Mouse (Mus musculus) kidney, postnatal 0 days (tissue): ENCODE measurements at regions not wholly inside any gene's neighbourhood (a gene's known extent, or its start where the extent isn't known, plus 50 kb on each side); places are given as distances from the start of the nearest gene placed in this dataset.

Experiments used
- ATAC-seq: fragments of 200-750 bp; cut with Nextera tagmentation; replicated peaks from 2 replicates; pipeline ENCODE4 v1.8.0; 2017; ENCODE audit warnings: low read depth, moderate number of reproducible peaks, moderate TSS enrichment, moderate library complexity; ENCODE audit not compliant: low FRiP score
- DNase-seq: peaks from one replicate; pipeline ENCODE4 v3.0.0-alpha.2; 2016; ENCODE audit warnings: low spot score
- H3K27ac ChIP-seq: fragments of 300-500 bp; sonication (generic); 2 replicates; pipeline ENCODE4 v1.5.1; 2014; ENCODE audit warnings: mild to moderate bottlenecking
- H3K27me3 ChIP-seq: fragments of 300-500 bp; sonication (generic); 2 replicates; pipeline ENCODE4 v1.6.1; 2014; ENCODE audit warnings: low read length, mixed read lengths; ENCODE audit not compliant: insufficient read depth
- H3K36me3 ChIP-seq: fragments of 300-500 bp; sonication (generic); 2 replicates; pipeline ENCODE4 v1.6.1; 2014; ENCODE audit warnings: low read length, mixed read lengths; ENCODE audit not compliant: insufficient read depth
- H3K4me1 ChIP-seq: fragments of 300-500 bp; sonication (generic); replicated peaks from 2 replicates; pipeline ENCODE4 v1.6.1; 2014; ENCODE audit warnings: antibody characterized with exemption, low read length, mixed read lengths; ENCODE audit not compliant: insufficient read depth
- H3K4me2 ChIP-seq: fragments of 300-500 bp; sonication (generic); 2 replicates; pipeline ENCODE4 v1.6.1; 2014; ENCODE audit warnings: mild to moderate bottlenecking, low read length, moderate library complexity, mixed read lengths
- H3K4me3 ChIP-seq: fragments of 300-500 bp; sonication (generic); replicated peaks from 2 replicates; pipeline ENCODE4 v1.5.1; 2014; ENCODE audit warnings: low read depth, low read length
- H3K9ac ChIP-seq: fragments of 300-500 bp; sonication (generic); 2 replicates; pipeline ENCODE4 v1.6.1; 2014; ENCODE audit warnings: low read depth, low read length
- H3K9me3 ChIP-seq: fragments of 300-500 bp; sonication (generic); replicated peaks from 2 replicates; pipeline ENCODE4 v1.6.1; 2016; ENCODE audit warnings: low read length, inconsistent platforms, mixed read lengths
- CTCF ChIP-seq: IDR thresholded peaks from 2 replicates; pipeline ENCODE4 v1.5.1; 2016; ENCODE audit warnings: antibody characterized with exemption, low read depth, mild to moderate bottlenecking, moderate library complexity
- WGBS: fragments of 180-500 bp; shearing (Covaris S2); extraction: QIAGEN DNeasy Blood & Tissue Kit; methylation state at CpG from one replicate; pipeline ENCODE4 v1.1.7; 2014; 5-methylcytosine and 5-hydroxymethylcytosine counted together

DNA sequence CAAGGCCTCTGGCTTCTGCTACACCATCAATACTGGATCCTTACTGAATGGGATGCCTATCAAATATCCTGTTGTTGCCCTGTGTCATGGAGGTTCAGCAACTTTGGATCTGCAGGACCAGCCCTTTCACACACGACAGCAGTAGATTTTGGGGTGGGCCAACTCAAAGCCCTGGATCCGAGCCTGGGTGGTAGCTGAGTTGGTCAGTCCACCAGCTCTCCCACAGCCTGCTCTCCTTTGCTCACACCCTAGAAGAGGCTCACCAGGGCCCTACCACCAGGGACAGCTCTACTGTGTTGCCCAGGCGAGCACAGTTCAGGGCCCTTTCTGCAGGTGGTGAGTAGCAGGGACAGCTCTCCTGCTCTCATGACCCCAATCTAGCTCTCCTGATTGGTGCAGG is 192.6 kb downstream of the Spata18 start:
- Histone ChIP-seq H3K9ac (no peak overlapping the region), H3K4me2 (no peak overlapping the region), H3K4me3 (no peak overlapping the region), H3K36me3 (no peaks in the 10 kb centered on the region), H3K27ac (no peak overlapping the region), H3K9me3 (no peaks in the 10 kb centered on the region), H3K27me3 (no peaks in the 10 kb centered on the region), H3K4me1 (no peaks in the 10 kb centered on the region)
- WGBS, result 80% methylated on average over 3 of the region's 3 CpGs
- DNase-seq (no peak), ATAC-seq (no peak)
- TF ChIP-seq CTCF, result no peak

DNA sequence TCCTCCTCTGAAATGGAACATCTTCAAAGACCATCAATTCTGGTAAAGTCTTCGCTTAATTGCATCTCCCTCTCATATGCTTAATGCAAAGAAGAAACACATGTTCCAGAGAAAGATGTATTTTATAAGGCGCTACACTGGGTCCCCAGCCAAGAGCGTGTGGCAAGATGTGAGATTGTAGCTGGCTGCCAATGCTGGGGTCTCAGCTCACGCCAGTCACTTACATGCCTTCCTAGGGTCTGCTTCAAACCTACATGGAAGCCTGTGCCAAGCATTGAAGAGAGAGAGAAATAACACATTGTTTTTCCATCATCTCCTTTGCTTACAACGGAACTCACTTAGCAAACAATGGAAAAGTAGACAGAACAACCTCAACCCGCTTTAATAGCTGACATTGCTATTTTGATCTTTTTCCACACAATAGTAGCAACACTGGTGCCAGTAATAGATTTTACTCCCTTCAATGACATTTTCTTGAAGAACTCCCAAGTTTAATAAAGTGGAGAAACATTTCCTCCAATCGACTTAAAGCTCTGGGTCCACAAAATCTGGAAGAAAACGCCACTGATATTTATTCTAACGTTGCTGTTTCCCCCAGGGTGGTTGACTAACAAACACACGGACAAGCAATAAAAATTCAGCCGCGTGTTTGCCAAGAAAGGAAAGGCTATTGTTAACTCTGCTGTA is 195.1 kb downstream of the Spata18 start:
- no peaks in the 10 kb centered on the region for H3K9me3 ChIP-seq
- no peaks in the 10 kb centered on the region for H3K4me1 ChIP-seq
- H3K9ac ChIP-seq, result no peak overlapping the region
- no peak for TF ChIP-seq CTCF
- no peak overlapping the region for H3K4me2 ChIP-seq
- DNase-seq, result peak; percentile 69
- ATAC-seq, result no peak
- H3K27ac ChIP-seq, result 0 out of 2 replicates have a peak overlapping the region, but pooled peaks have one; percentile 19
- no peaks in the 10 kb centered on the region for H3K27me3 ChIP-seq
- H3K4me3 ChIP-seq, result no peak overlapping the region
- WGBS, result 58% methylated on average over 12 of the region's 12 CpGs
- H3K36me3 ChIP-seq, result no peaks in the 10 kb centered on the region

DNA sequence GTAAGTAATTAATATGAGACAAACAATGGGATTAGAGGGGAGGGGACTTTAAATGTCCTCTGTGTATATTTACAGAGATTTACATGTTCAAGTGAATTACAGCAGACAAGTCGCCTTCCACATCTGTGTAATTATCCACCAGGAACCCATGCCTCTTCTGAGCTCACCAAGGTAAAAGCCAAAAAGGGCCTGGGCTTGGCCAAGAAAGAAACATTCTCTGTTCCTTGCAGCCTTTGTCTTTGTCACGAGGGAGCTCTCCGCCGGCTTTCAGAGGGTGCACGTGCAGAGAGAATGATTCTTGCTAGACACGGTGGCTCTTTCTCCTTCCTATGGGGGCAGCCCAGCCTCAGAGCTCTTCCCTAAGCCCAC is 195.6 kb downstream of the Spata18 start:
- WGBS, result 58% methylated on average over 6 of the region's 6 CpGs
- Histone ChIP-seq H3K9me3 (no peaks in the 10 kb centered on the region), H3K4me1 (no peaks in the 10 kb centered on the region), H3K36me3 (no peaks in the 10 kb centered on the region), H3K27ac (no peak overlapping the region), H3K27me3 (no peaks in the 10 kb centered on the region), H3K4me3 (no peak overlapping the region), H3K9ac (no peak overlapping the region), H3K4me2 (no peak overlapping the region)
- DNase-seq, result no peak
- ATAC-seq, result no peak
- no peak for TF ChIP-seq CTCF

DNA sequence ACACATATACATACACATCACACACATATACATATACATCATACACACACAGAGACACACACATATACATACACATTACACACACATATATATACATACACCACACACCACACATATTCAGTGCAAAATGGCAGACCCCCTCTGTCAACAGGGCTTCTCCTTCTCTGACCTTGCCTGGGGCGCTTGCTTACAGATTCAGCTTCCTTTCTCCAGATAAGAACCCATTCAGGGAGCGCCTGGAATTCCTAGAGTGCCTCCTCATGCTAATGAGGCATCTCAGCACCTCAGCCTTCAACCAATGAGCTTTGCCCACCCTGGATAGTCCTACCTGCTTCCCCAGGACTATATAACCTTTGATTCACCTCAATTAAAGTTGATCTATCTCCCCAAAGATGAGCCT is 200.3 kb downstream of the Spata18 start:
- WGBS, result 63% methylated on average over 2 of the region's 2 CpGs
- ATAC-seq (no peak), DNase-seq (no peak)
- Histone ChIP-seq H3K27ac (no peak overlapping the region), H3K4me3 (no peak overlapping the region), H3K4me2 (no peak overlapping the region), H3K9me3 (no peaks in the 10 kb centered on the region), H3K9ac (no peak overlapping the region), H3K4me1 (no peaks in the 10 kb centered on the region; the same call in 1 of the 2 replicates), H3K27me3 (no peaks in the 10 kb centered on the region), H3K36me3 (no peaks in the 10 kb centered on the region)
- TF ChIP-seq CTCF, result no peak

DNA sequence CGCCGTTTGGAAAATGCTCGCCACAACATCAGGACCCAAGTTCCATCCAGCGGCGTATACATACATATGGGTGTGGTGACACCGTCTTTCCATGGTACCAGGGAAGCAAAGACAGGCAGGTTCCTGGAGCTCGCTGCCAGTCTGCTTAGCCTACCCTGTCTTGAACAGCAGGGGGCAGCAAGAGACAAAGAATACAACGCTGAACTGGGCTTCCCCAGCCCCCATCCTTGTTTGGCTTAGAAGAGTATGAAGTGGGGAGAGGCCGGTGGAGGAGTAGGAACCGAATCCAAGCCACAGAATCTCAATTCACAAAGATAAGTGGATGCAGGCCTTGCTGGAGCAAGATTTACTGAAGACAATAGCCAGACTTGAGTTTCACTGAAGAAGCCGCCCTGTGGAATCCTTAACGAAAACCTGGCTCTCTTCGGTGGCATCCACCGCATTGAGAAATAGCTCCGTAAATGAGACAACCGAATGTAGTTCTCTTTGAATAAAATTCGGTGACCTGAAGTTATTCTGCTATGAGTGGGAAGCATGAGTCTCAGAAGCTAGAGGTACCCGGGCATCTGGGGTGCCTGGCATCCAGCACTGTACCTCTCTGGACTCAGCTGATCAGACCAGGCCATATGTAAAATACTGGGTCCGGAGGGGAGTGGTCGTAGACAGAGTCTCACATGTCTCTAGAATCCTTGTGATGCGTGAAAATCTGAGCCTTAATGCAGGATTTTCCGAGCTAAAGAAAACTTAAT is 203.0 kb downstream of the Spata18 start:
- no peaks in the 10 kb centered on the region for H3K9me3 ChIP-seq
- H3K4me2 ChIP-seq, result peak overlapping the region; percentile 25; the same call in 1 of the 2 replicates
- peak; percentile 43; the same call in 1 of the 2 replicates for ATAC-seq
- H3K27ac ChIP-seq, result peak overlapping the region; percentile 62
- no peak overlapping the region for H3K4me3 ChIP-seq
- 33% methylated on average over 22 of the region's 22 CpGs for WGBS
- no peaks in the 10 kb centered on the region for H3K36me3 ChIP-seq
- no peak overlapping the region for H3K9ac ChIP-seq
- no peaks in the 10 kb centered on the region; the same call in 1 of the 2 replicates for H3K4me1 ChIP-seq
- peak; percentile 95 for DNase-seq
- TF ChIP-seq CTCF, result peak; percentile 93
- no peaks in the 10 kb centered on the region for H3K27me3 ChIP-seq

DNA sequence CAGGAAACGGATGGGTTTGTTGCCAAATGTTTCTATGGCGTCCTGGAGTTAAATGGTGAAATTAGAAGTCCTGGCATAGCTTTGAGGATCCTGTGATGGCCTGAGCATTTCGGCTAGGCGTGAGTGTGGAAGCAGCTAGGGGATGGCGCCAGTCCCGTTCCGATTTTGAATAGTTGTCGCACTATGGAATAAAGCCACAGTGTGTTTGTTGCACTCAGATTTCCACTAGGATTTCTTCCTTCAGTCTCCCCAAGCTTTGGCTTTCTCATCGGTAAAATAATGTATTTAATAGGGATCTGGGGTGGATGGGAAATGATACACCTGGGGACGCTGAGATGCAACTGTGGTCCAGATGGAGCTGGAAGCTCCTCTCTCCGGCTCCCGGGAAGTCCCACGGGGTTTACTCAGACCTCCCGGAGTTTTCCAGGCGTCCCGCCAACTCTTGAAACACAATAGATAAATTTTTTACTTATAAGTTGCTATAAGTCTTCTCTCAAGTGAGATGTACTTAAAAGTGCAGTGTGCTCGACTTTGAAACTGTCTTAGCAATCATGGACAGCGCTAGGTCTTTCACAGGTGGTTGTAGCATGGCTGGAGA is 203.7 kb downstream of the Spata18 start:
- H3K4me1 ChIP-seq, result no peaks in the 10 kb centered on the region; the same call in 1 of the 2 replicates
- H3K4me3 ChIP-seq, result no peak overlapping the region
- peak overlapping the region; percentile 62; the same call in 1 of the 2 replicates for H3K27ac ChIP-seq
- WGBS, result 62% methylated on average over 18 of the region's 18 CpGs
- ATAC-seq, result no peak
- peak; percentile 62 for DNase-seq
- no peaks in the 10 kb centered on the region for H3K27me3 ChIP-seq
- no peaks in the 10 kb centered on the region for H3K9me3 ChIP-seq
- H3K9ac ChIP-seq, result no peak overlapping the region
- no peaks in the 10 kb centered on the region for H3K36me3 ChIP-seq
- H3K4me2 ChIP-seq, result no peak overlapping the region; the same call in 1 of the 2 replicates
- no peak for TF ChIP-seq CTCF
